Mouse (Mus musculus) bone marrow, adult 2 months (tissue): Measurements from ENCODE around the gene Lrrk1.

Experiments
- CTCF ChIP-seq: fragments of 200-500 bp; IDR thresholded peaks from 2 replicates; pipeline ENCODE4 v1.5.1; 2011; ENCODE audit warnings: low read length, control low read depth; ENCODE audit not compliant: control insufficient read depth, insufficient read depth
- POLR2A ChIP-seq: fragments of 200-500 bp; IDR thresholded peaks from 2 replicates; pipeline ENCODE4 v1.6.1; 2011; ENCODE audit warnings: low read depth, mild to moderate bottlenecking, control low read depth, low read length, borderline replicate concordance; ENCODE audit not compliant: control insufficient read depth

GRCm38 (mm10) chr7:66342831-66343230 lies 45.3 kb downstream of the Lrrk1 start:
- no peak for TF ChIP-seq POLR2A
- TF ChIP-seq CTCF, result no peak
